Mouse (Mus musculus): ENCODE results near the gene Olfr1322. TPM values are rescaled to one million over a fixed set of nuclear protein-coding genes. Genes with fewer than 3 reads are reported as not detected.

The Olfr1322 gene
- polyA plus RNA-seq (2015; fragmentation: Nextera tagmentation; extraction: Ambion mirVana): not detected in 2 replicates

DNA sequence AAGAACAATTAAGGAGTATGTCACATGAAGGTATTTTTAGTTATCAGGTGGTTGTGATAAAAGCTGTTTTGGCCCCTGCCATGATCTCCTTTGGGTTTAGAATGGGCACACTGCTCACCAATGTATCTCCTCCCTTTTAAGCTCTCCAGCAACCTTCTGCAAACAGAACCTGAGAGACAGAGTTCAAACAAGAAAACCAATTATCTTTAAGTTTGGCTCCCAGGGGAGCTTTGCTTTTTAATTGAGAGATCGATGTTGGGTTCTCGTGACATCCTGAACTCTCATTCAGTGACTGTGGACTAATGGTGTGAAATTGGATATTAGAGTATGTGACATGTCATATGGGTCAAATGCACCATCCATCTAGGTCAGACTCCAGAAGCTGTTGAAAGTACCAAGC, at the start of gene Olfr1322:
Gene Olfr1322, minus strand, starts transcription at position 101 of the 400 bp plus-strand sequence.
- H3K4me1 ChIP-seq (replicated peaks): no peaks in the 10 kb centered on the region
- H3K9ac ChIP-seq: no peak within 1 kb of the TSS
- H3K4me2 ChIP-seq: no peak within 1 kb of the TSS
- H3K36me3 ChIP-seq: no peaks in the 10 kb centered on the region
- no peak within 1 kb of the TSS for H3K4me3 ChIP-seq (replicated peaks)
- no peak within 1 kb of the TSS for H3K27ac ChIP-seq
- no peak for DNase-seq
- WGBS (ENCODE audit: insufficient replicate concordance): 57% methylated on average over 2 of the region's 2 CpGs
- H3K9me3 ChIP-seq (replicated peaks): no peaks in the 10 kb centered on the region
- no peak for ATAC-seq (ENCODE audit: low read depth)
- no peaks in the 10 kb centered on the region for H3K27me3 ChIP-seq

DNA sequence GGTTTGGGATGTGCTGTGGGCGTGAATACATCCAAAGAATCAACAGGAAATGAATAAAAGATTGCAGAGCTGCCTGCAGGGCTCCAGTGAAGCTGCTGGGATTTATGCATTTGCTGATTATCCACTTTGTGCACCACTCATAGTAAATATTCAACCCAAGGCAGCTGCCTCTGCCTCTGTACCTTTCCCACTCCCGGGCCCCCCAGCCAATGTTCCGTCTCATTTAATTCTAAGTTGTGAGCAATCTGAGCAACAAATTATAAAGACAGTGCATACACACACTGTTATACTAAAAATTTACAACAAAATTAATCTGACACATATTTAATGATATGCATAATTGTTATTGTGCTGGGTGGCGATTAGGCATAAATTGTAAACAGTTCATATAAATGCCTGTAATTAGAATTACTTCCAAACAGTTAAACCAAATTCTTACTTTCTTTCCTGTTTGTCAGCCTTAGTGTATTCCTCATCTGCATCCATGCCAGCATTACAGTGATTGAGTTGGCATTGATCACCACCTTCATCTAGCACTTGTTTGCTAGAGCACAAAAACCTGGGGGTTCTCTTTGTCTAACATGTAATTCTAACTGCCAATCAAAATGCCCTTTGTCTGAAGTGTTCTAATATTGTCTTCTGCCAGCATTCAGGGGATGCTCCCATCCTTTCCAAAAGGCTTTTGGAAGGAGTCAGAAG, 13.5 kb downstream of the Olfr1322 start:
- H3K9me3 ChIP-seq (replicated peaks): no peaks in the 10 kb centered on the region
- DNase-seq (no peak), ATAC-seq (ENCODE audit: low read depth) (no peak)
- H3K4me2 ChIP-seq: no peak overlapping the region
- H3K27ac ChIP-seq: no peak overlapping the region
- H3K9ac ChIP-seq: no peak overlapping the region
- 67% methylated on average over 4 of the region's 4 CpGs for WGBS (ENCODE audit: insufficient replicate concordance)
- H3K36me3 ChIP-seq: no peaks in the 10 kb centered on the region
- no peaks in the 10 kb centered on the region for H3K27me3 ChIP-seq
- no peaks in the 10 kb centered on the region for H3K4me1 ChIP-seq (replicated peaks)
- no peak overlapping the region for H3K4me3 ChIP-seq (replicated peaks)

Other genes with a start within 250 kb of the Olfr1322 start
- not detected in 2 replicates for gene Olfr1320, start 219.2 kb downstream of the Olfr1322 start, polyA plus RNA-seq (2015; fragmentation: Nextera tagmentation; extraction: Ambion mirVana)
- not detected in 2 replicates for gene Olfr1321, start 156.4 kb downstream of the Olfr1322 start, polyA plus RNA-seq (2015; fragmentation: Nextera tagmentation; extraction: Ambion mirVana)
- 39.8 and 48.9 TPM in 2 replicates for gene Igsf1, start 93.7 kb downstream of the Olfr1322 start, polyA plus RNA-seq (2015; fragmentation: Nextera tagmentation; extraction: Ambion mirVana)
- gene Olfr1323, start 127.9 kb upstream of the Olfr1322 start, polyA plus RNA-seq (2015; fragmentation: Nextera tagmentation; extraction: Ambion mirVana): not detected in 2 replicates